In the genomic region with DNA sequence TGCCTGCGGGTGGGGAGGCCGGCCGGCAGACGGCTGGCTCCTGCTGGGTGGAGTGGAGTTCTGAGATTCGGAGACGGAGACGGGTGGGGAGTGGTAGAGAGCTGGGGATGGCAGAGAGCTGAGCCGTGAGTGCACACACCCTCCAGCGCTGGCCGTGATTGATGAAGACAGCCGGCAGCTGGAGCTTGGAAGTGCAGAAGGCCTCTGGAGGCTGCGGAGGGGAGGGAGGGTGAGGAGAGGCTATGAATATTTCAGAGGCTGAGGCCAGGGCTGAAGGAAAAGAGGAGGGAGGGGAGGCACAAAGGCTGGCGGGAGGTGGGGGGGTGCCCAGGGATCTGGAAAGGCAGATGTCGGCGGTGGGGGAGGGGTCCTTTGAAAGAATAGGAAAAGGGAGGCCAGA, we compare ENCODE assay signal across 10 mouse cellular contexts. TPM values are rescaled to one million over a fixed set of nuclear protein-coding genes. Genes with fewer than 3 reads are reported as not detected.
DNase-seq lines count a peak whose midpoint lies in the region; ATAC-seq lines count a peak whose summit lies in the region.
"Had no signal": no experiment of that assay in that cellular context is flagged by ENCODE, and none has a peak within 500 bp of the region (broad histone marks: within the 10 kb centered on the region; RNA-seq: fewer than 3 reads in every experiment).

No protein-coding gene starts in this region.

- H3K9ac ChIP-seq in forebrain, embryonic 16.5 days (replicated peaks; ENCODE audit: low read depth, low read length), result peak overlapping the region; percentile 2; the same call in 1 of the 2 replicates
- H3K9ac ChIP-seq in midbrain, embryonic 15.5 days, result no peak overlapping the region

- H3K9me3 ChIP-seq in forebrain, embryonic 16.5 days (ENCODE audit: control insufficient read depth, low read length), result no peaks in the 10 kb centered on the region
- no peaks in the 10 kb centered on the region for H3K9me3 ChIP-seq in midbrain, embryonic 15.5 days

- H3K4me1 ChIP-seq in forebrain, embryonic 16.5 days (replicated peaks; ENCODE audit: control insufficient read depth, insufficient read depth, low read length), result peaks cover 16% of the 10 kb centered on the region
- H3K4me1 ChIP-seq in midbrain, embryonic 15.5 days, result peaks cover 40% of the 10 kb centered on the region

- no peak overlapping the region for H3K4me3 ChIP-seq in forebrain, embryonic 16.5 days (replicated peaks; ENCODE audit: low read length)
- no peak overlapping the region for H3K4me3 ChIP-seq in midbrain, embryonic 15.5 days
- H3K4me3 ChIP-seq: megakaryocyte, embryonic 14.5 days had no signal

- WGBS in forebrain, embryonic 16.5 days, result under 1% methylated on average over 15 of the region's 15 CpGs
- under 1% methylated on average over 15 of the region's 15 CpGs for WGBS in midbrain, embryonic 15.5 days

- peaks cover 36% of the 10 kb centered on the region for H3K27me3 ChIP-seq in forebrain, embryonic 16.5 days (replicated peaks; ENCODE audit: control insufficient read depth, insufficient read depth, low read length)
- peaks cover 5% of the 10 kb centered on the region for H3K27me3 ChIP-seq in midbrain, embryonic 15.5 days (replicated peaks)

- ATAC-seq in forebrain, embryonic 16.5 days, result peak; percentile 82
- peak; percentile 86 for ATAC-seq in midbrain, embryonic 15.5 days (replicated peaks)

- peak overlapping the region; percentile 68 for H3K27ac ChIP-seq in forebrain, embryonic 16.5 days (ENCODE audit: low read length)
- H3K27ac ChIP-seq in midbrain, embryonic 15.5 days, result peak overlapping the region; percentile 84

- peak overlapping the region; percentile 17; the same call in 1 of the 2 replicates for H3K4me2 ChIP-seq in forebrain, embryonic 16.5 days (ENCODE audit: low read length)
- peak overlapping the region; percentile 13 for H3K4me2 ChIP-seq in midbrain, embryonic 15.5 days

- H3K36me3 ChIP-seq in forebrain, embryonic 16.5 days (ENCODE audit: control insufficient read depth, insufficient read depth), result peaks cover 4% of the 10 kb centered on the region; the same call in 1 of the 2 replicates
- no peaks in the 10 kb centered on the region for H3K36me3 ChIP-seq in midbrain, embryonic 15.5 days (replicated peaks)

- DNase-seq in gastrocnemius, postnatal 10 days, result peak; percentile 19
- DNase-seq in gastrocnemius, adult 18-20 months (ENCODE audit: low spot score), result no peak
- peak; percentile 87 for DNase-seq in ES-CJ7 (ENCODE audit: low read depth, low spot score)
- no peak for DNase-seq in thymus, postnatal 14 days
- DNase-seq in frontal cortex, postnatal 14 days (ENCODE audit: low spot score in 2 of 2), result no peak
- no peak for DNase-seq in heart, adult 18-20 months

RNA-seq across cellular contexts. Expression of a gene that starts 36.7 kb away (rescaled TPM):
- 100 to 1,000 TPM; 357 to 451 TPM for total RNA-seq in gastrocnemius, postnatal 10 days (2021)
- total RNA-seq in gastrocnemius, adult 18-20 months (2021), result 100 to 1,000 TPM; 239 to 482 TPM
- polyA plus RNA-seq in forebrain, embryonic 16.5 days (2015; fragmentation: Nextera tagmentation; extraction: Ambion mirVana), result 7.3 and 9.6 TPM in 2 replicates
- polyA plus RNA-seq in midbrain, embryonic 15.5 days (2015; fragmentation: Nextera tagmentation; extraction: Ambion mirVana), result 13.4 and 13.9 TPM in 2 replicates
- 100 to 1,000 TPM; 501 to 698 TPM for total RNA-seq in heart, adult 18-20 months (2021)

RNA-seq across cellular contexts. Expression of a gene that starts 44.3 kb away (rescaled TPM):
- total RNA-seq in gastrocnemius, postnatal 10 days (2021), result under 1 TPM; 0.09 to 0.11 TPM
- total RNA-seq in gastrocnemius, adult 18-20 months (2021), result not detected
- polyA plus RNA-seq in forebrain, embryonic 16.5 days (2015; fragmentation: Nextera tagmentation; extraction: Ambion mirVana), result 44.0 and 60.9 TPM in 2 replicates
- 98.9 and 111 TPM in 2 replicates for polyA plus RNA-seq in midbrain, embryonic 15.5 days (2015; fragmentation: Nextera tagmentation; extraction: Ambion mirVana)
- not detected for total RNA-seq in heart, adult 18-20 months (2021)
- total RNA-seq: CH12.LX had no signal

Comparison
In these comparisons a context has a peak if more than half of its experiments do, and no peak if none do; other contexts are left out.
1. DNase-seq: peak in gastrocnemius, postnatal 10 days (single experiment) and ES-CJ7 (single experiment); none in gastrocnemius, adult 18-20 months (single experiment), thymus, postnatal 14 days (single experiment), frontal cortex, postnatal 14 days (0 of 2) and heart, adult 18-20 months (0 of 2).